Mouse (Mus musculus) cerebellum, adult 2 months (tissue): Measurements from ENCODE around the gene Mcub.

ENCODE experiments used
- CTCF ChIP-seq: fragments of 200-500 bp; IDR thresholded peaks from 2 replicates; pipeline ENCODE4 v1.5.1; 2011; ENCODE audit warnings: low read depth, mild to moderate bottlenecking, control low read depth, low read length, moderate library complexity, borderline replicate concordance; ENCODE audit not compliant: insufficient read depth
- POLR2A ChIP-seq: fragments of 200-500 bp; IDR thresholded peaks from 2 replicates; pipeline ENCODE4 v1.6.1; 2011; ENCODE audit warnings: low read length, control low read depth, borderline replicate concordance; ENCODE audit not compliant: insufficient read depth

DNA sequence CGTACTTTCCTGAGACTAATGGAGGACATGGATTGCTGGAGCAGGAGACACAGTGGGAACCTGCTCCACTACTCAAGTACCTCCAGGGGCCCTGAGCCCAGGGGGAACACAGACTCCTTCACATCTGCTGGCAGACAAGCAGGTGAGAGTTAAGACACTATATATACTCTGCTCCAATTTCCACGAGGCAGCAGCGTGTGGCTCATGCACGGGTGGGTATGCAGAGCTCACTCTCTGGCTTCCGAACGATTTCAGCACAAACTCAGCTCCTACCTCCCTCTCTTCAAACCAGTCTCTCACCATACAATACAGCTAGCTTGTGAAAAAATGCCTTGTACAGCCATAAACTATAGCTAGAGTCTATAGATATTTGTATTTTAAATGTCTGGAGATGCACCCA, 28.5 kb upstream of the Mcub start:
- no peak for TF ChIP-seq POLR2A
- no peak for TF ChIP-seq CTCF
